Mouse (Mus musculus): Measurements from ENCODE around the gene Tmod1.

DNA sequence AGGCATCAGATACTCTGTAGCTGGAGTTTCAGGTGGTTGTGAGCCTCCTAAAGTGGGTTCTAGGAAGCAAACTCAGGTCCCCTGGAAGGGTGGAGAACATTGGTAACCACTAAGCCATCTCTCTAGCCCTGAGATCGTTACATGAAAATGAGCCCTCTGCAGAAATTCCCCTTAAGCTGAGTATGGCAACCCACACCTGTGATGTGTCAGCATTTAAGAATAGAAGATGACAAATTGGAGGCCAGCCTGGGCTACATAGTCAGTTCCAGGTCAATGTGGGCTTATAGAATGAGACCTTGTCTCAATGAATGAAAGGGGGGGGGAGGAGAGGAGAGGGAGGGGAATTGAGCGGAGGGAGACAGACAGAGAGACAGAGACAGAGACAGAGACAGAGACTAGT is 27.0 kb upstream of the Tmod1 start:
- TF ChIP-seq GATA1 (IDR thresholded peaks at IDR 0.05; ENCODE audit: low read length), result no peak
- TF ChIP-seq TAL1 (IDR thresholded peaks at IDR 0.05; ENCODE audit: low read length), result no peak
